Mouse (Mus musculus): Measurements from ENCODE around the gene Pacrg.

DNA sequence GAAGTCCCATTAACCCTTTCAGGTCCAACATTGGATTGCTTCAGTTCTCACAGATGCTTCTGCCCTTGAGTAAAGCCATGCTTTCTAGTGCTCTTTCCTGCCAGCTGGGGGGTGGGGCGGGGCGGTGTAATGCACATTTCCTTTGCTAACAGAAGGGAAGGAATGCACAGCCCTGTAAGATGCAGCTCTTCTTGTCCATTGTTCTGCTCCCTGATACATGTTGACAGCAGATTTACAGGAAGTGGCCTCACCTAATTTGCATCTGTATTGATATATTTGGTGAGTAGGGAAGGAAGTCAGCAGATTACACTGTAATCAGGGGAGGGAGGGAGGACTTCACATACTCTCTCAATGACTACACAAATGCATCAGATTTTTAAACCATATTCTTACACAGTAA lies 100.0 kb downstream of the Pacrg start:
- no peak for TF ChIP-seq KAT2A (IDR thresholded peaks at IDR 0.05; ENCODE audit: insufficient replicate concordance, low read length)
- no peak for TF ChIP-seq BHLHE40 (IDR thresholded peaks at IDR 0.05; ENCODE audit: low read depth, low read length)
- no peak for TF ChIP-seq TCF12 (IDR thresholded peaks at IDR 0.05; ENCODE audit: low read depth, low read length)
- TF ChIP-seq NRF1 (IDR thresholded peaks at IDR 0.05; ENCODE audit: low read depth, low read length): no peak
- TF ChIP-seq CTCF (conservative IDR thresholded peaks at IDR 0.05 in 1 of 2, IDR thresholded peaks at IDR 0.05 in 1 of 2; ENCODE audit: low read depth in 2 of 2, low read length in 2 of 2): no peak
- TF ChIP-seq TBP (conservative IDR thresholded peaks at IDR 0.05; ENCODE audit: low read depth, low read length): no peak
- TF ChIP-seq POLR2A (IDR thresholded peaks at IDR 0.05; ENCODE audit: low read depth, low read length): no peak
- TF ChIP-seq POLR2AphosphoS2 (IDR thresholded peaks at IDR 0.05; ENCODE audit: low read depth, low read length): no peak
- TF ChIP-seq JUN (IDR thresholded peaks at IDR 0.05; ENCODE audit: insufficient read depth, low read depth, low read length): no peak
- no peak for TF ChIP-seq RCOR1 (conservative IDR thresholded peaks at IDR 0.05; ENCODE audit: low read depth, low read length)
